Mouse (Mus musculus): Measurements from ENCODE around the gene Farsa. TPM values are rescaled to one million over a fixed set of nuclear protein-coding genes. Genes with fewer than 3 reads are reported as not detected.
"Not testable (repeated sequence)": the region's sequence is repeated elsewhere in the genome, so short reads cannot be mapped to it uniquely, and the experiment has no call there.

The Farsa gene
- polyA plus RNA-seq, 1 experiment = 50.4 TPM

GRCm38 (mm10) chr8:84814240-84814554 lies 42.6 kb upstream of the Farsa start:
- Histone ChIP-seq H3K27ac (ENCODE audit: control insufficient read depth, insufficient read depth, low read depth, low read length) (no peak overlapping the region), H3K4me1 (ENCODE audit: control insufficient read depth, insufficient read depth, low read length) (peaks cover 13% of the 10 kb centered on the region), H3K4me3 (ENCODE audit: control insufficient read depth, low read depth, low read length) (peak overlapping the region; percentile 73), H3K27me3 (ENCODE audit: control insufficient read depth, insufficient read depth, low read length) (no peaks in the 10 kb centered on the region), H3K36me3 (ENCODE audit: control insufficient read depth, insufficient read depth, low read length) (no peaks in the 10 kb centered on the region)
- TF ChIP-seq POLR2A (IDR thresholded peaks at IDR 0.05; ENCODE audit: control insufficient read depth, low read depth, low read length) (no peak), CTCF (IDR thresholded peaks at IDR 0.05; ENCODE audit: control insufficient read depth, insufficient read depth, insufficient replicate concordance, low read depth, low read length) (no peak)

- H3K27ac ChIP-seq (ENCODE audit: control insufficient read depth, insufficient read depth, low read depth, low read length) = no peak overlapping the region
- peaks cover 13% of the 10 kb centered on the region for H3K4me1 ChIP-seq (ENCODE audit: control insufficient read depth, insufficient read depth, low read length)
- H3K27me3 ChIP-seq (ENCODE audit: control insufficient read depth, insufficient read depth, low read length) = no peaks in the 10 kb centered on the region
- peak overlapping the region; percentile 74 for H3K4me3 ChIP-seq (ENCODE audit: control insufficient read depth, low read depth, low read length)
- H3K36me3 ChIP-seq (ENCODE audit: control insufficient read depth, insufficient read depth, low read length) = no peaks in the 10 kb centered on the region
- TF ChIP-seq CTCF (IDR thresholded peaks at IDR 0.05; ENCODE audit: control insufficient read depth, insufficient read depth, insufficient replicate concordance, low read depth, low read length) (no peak), POLR2A (IDR thresholded peaks at IDR 0.05; ENCODE audit: control insufficient read depth, low read depth, low read length) (no peak)
Measured at GRCm38 (mm10) chr8:84814555-84815441, 42.0 kb upstream of the Farsa start.

GRCm38 (mm10) chr8:84815547-84815946 lies 41.2 kb upstream of the Farsa start:
- no peak for TF ChIP-seq POLR2A (IDR thresholded peaks at IDR 0.05; ENCODE audit: control insufficient read depth, low read depth, low read length)
- peak; percentile 97 for TF ChIP-seq CTCF (IDR thresholded peaks at IDR 0.05; ENCODE audit: control insufficient read depth, insufficient read depth, insufficient replicate concordance, low read depth, low read length)
- H3K4me3 ChIP-seq (ENCODE audit: control insufficient read depth, low read depth, low read length) = peak overlapping the region; percentile 47
- H3K27me3 ChIP-seq (ENCODE audit: control insufficient read depth, insufficient read depth, low read length) = no peaks in the 10 kb centered on the region
- H3K36me3 ChIP-seq (ENCODE audit: control insufficient read depth, insufficient read depth, low read length) = no peaks in the 10 kb centered on the region
- H3K27ac ChIP-seq (ENCODE audit: control insufficient read depth, insufficient read depth, low read depth, low read length) = no peak overlapping the region
- H3K4me1 ChIP-seq (ENCODE audit: control insufficient read depth, insufficient read depth, low read length) = peaks cover 13% of the 10 kb centered on the region

GRCm38 (mm10) chr8:84816117-84816516 lies 40.7 kb upstream of the Farsa start:
- H3K27me3 ChIP-seq (ENCODE audit: control insufficient read depth, insufficient read depth, low read length) = no peaks in the 10 kb centered on the region
- H3K36me3 ChIP-seq (ENCODE audit: control insufficient read depth, insufficient read depth, low read length) = no peaks in the 10 kb centered on the region
- H3K4me3 ChIP-seq (ENCODE audit: control insufficient read depth, low read depth, low read length) = peak overlapping the region; percentile 31
- TF ChIP-seq CTCF (IDR thresholded peaks at IDR 0.05; ENCODE audit: control insufficient read depth, insufficient read depth, insufficient replicate concordance, low read depth, low read length) (no peak), POLR2A (IDR thresholded peaks at IDR 0.05; ENCODE audit: control insufficient read depth, low read depth, low read length) (no peak)
- no peak overlapping the region for H3K27ac ChIP-seq (ENCODE audit: control insufficient read depth, insufficient read depth, low read depth, low read length)
- peaks cover 13% of the 10 kb centered on the region for H3K4me1 ChIP-seq (ENCODE audit: control insufficient read depth, insufficient read depth, low read length)

- no peak within 1 kb of the TSS for H3K27ac ChIP-seq (ENCODE audit: control insufficient read depth, insufficient read depth, low read depth, low read length)
- peaks cover 4% of the 10 kb centered on the region for H3K4me1 ChIP-seq (ENCODE audit: control insufficient read depth, insufficient read depth, low read length)
- H3K36me3 ChIP-seq (ENCODE audit: control insufficient read depth, insufficient read depth, low read length) = no peaks in the 10 kb centered on the region
- H3K27me3 ChIP-seq (ENCODE audit: control insufficient read depth, insufficient read depth, low read length) = no peaks in the 10 kb centered on the region
- no peak for TF ChIP-seq POLR2A (IDR thresholded peaks at IDR 0.05; ENCODE audit: control insufficient read depth, low read depth, low read length)
- no peak for TF ChIP-seq CTCF (IDR thresholded peaks at IDR 0.05; ENCODE audit: control insufficient read depth, insufficient read depth, insufficient replicate concordance, low read depth, low read length)
- H3K4me3 ChIP-seq (ENCODE audit: control insufficient read depth, low read depth, low read length) = no peak within 1 kb of the TSS; the same call in 1 of the 2 replicates
Measured at GRCm38 (mm10) chr8:84822723-84823122, 34.1 kb upstream of the Farsa start, which contains the start of gene Dand5. Dand5 (minus strand) TSS chr8:84822823.

- Histone ChIP-seq H3K27me3 (ENCODE audit: control insufficient read depth, insufficient read depth, low read length) (no peaks in the 10 kb centered on the region), H3K27ac (ENCODE audit: control insufficient read depth, insufficient read depth, low read depth, low read length) (no peak overlapping the region), H3K4me1 (ENCODE audit: control insufficient read depth, insufficient read depth, low read length) (peaks cover 4% of the 10 kb centered on the region), H3K36me3 (ENCODE audit: control insufficient read depth, insufficient read depth, low read length) (no peaks in the 10 kb centered on the region), H3K4me3 (ENCODE audit: control insufficient read depth, low read depth, low read length) (no peak overlapping the region; the same call in 1 of the 2 replicates)
- TF ChIP-seq POLR2A (IDR thresholded peaks at IDR 0.05; ENCODE audit: control insufficient read depth, low read depth, low read length) (no peak), CTCF (IDR thresholded peaks at IDR 0.05; ENCODE audit: control insufficient read depth, insufficient read depth, insufficient replicate concordance, low read depth, low read length) (peak; percentile 76; the same call in 1 of the 2 replicates)
Measured at GRCm38 (mm10) chr8:84823653-84824052, 33.1 kb upstream of the Farsa start.

GRCm38 (mm10) chr8:84825636-84826035 lies 31.2 kb upstream of the Farsa start:
- Histone ChIP-seq H3K4me3 (ENCODE audit: control insufficient read depth, low read depth, low read length) (no peak overlapping the region), H3K27ac (ENCODE audit: control insufficient read depth, insufficient read depth, low read depth, low read length) (no peak overlapping the region), H3K4me1 (ENCODE audit: control insufficient read depth, insufficient read depth, low read length) (peaks cover 4% of the 10 kb centered on the region), H3K27me3 (ENCODE audit: control insufficient read depth, insufficient read depth, low read length) (no peaks in the 10 kb centered on the region), H3K36me3 (ENCODE audit: control insufficient read depth, insufficient read depth, low read length) (no peaks in the 10 kb centered on the region)
- no peak for TF ChIP-seq CTCF (IDR thresholded peaks at IDR 0.05; ENCODE audit: control insufficient read depth, insufficient read depth, insufficient replicate concordance, low read depth, low read length)
- TF ChIP-seq POLR2A (IDR thresholded peaks at IDR 0.05; ENCODE audit: control insufficient read depth, low read depth, low read length) = no peak

GRCm38 (mm10) chr8:84826518-84826917 lies 30.3 kb upstream of the Farsa start:
- not testable (repeated sequence) for H3K4me1 ChIP-seq (ENCODE audit: control insufficient read depth, insufficient read depth, low read length); H3K36me3 ChIP-seq (ENCODE audit: control insufficient read depth, insufficient read depth, low read length); H3K27me3 ChIP-seq (ENCODE audit: control insufficient read depth, insufficient read depth, low read length); H3K27ac ChIP-seq (ENCODE audit: control insufficient read depth, insufficient read depth, low read depth, low read length); H3K4me3 ChIP-seq (ENCODE audit: control insufficient read depth, low read depth, low read length)
